Mouse (Mus musculus) heart, embryonic 11.5 days (tissue): ENCODE measurements at regions not wholly inside any gene's neighbourhood (a gene's known extent, or its start where the extent isn't known, plus 50 kb on each side); places are given as distances from the start of the nearest gene placed in this dataset.

Source experiments
- ATAC-seq: fragments of 200-750 bp; cut with Nextera tagmentation; replicated peaks from 2 replicates; pipeline ENCODE4 v1.8.0; 2017; ENCODE audit warnings: moderate library complexity; ENCODE audit not compliant: insufficient number of reproducible peaks, low FRiP score, low TSS enrichment
- H3K27ac ChIP-seq: fragments of 300-500 bp; sonication (generic); 2 replicates; pipeline ENCODE4 v1.5.1; 2014; ENCODE audit warnings: mild to moderate bottlenecking, low read depth, low read length
- H3K27me3 ChIP-seq: fragments of 300-500 bp; sonication (generic); 2 replicates; pipeline ENCODE4 v1.6.1; 2014; ENCODE audit warnings: mild to moderate bottlenecking, low read length, mixed read lengths; ENCODE audit not compliant: control insufficient read depth, insufficient read depth
- H3K36me3 ChIP-seq: fragments of 300-500 bp; sonication (generic); 2 replicates; pipeline ENCODE4 v1.6.1; 2014; ENCODE audit warnings: mild to moderate bottlenecking, low read length, moderate library complexity, mixed read lengths; ENCODE audit not compliant: control insufficient read depth, insufficient read depth
- H3K4me1 ChIP-seq: fragments of 300-500 bp; sonication (generic); 2 replicates; pipeline ENCODE4 v1.6.1; 2014; ENCODE audit warnings: low read length; ENCODE audit not compliant: control insufficient read depth, insufficient read depth
- H3K4me2 ChIP-seq: fragments of 300-500 bp; sonication (generic); 2 replicates; pipeline ENCODE4 v1.6.1; 2014; ENCODE audit warnings: mild to moderate bottlenecking, moderate library complexity
- H3K4me3 ChIP-seq: fragments of 300-500 bp; sonication (generic); 2 replicates; pipeline ENCODE4 v1.5.1; 2014; ENCODE audit warnings: low read depth, low read length
- H3K9ac ChIP-seq: fragments of 300-500 bp; sonication (generic); 2 replicates; pipeline ENCODE4 v1.6.1; 2014; ENCODE audit warnings: mild to moderate bottlenecking, low read depth, low read length, moderate library complexity
- H3K9me3 ChIP-seq: fragments of 300-500 bp; sonication (generic); replicated peaks from 2 replicates; pipeline ENCODE4 v1.6.1; 2016; ENCODE audit warnings: low read length; ENCODE audit not compliant: control insufficient read depth
- WGBS: fragments of 180-500 bp; shearing (Covaris S2); extraction: QIAGEN DNeasy Blood & Tissue Kit; methylation state at CpG from one replicate; pipeline ENCODE4 v1.1.7; 2014; ENCODE audit not compliant: insufficient replicate concordance; 5-methylcytosine and 5-hydroxymethylcytosine counted together

DNA sequence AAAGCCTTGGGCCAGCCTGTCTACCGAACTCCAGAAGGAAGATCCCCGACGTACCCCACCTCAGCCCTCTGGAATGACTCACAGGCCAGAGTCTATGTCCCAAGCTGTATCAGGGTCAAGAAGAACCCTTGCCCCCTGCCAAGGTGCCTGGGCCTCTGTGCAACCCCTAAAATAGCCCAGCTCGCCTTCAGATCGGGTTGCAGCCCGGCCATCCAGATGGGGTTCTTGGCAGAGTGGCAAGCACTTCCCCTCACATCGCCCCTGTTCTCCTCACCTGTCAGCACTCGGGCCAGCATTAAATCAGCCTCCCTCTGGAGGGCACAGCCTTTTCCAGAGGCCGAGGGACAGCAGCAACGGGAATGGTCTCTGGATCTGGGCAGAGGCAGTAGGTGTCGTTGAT lies 83.2 kb upstream of the Wnt4 start:
- Histone ChIP-seq H3K27ac (no peak overlapping the region), H3K9ac (no peak overlapping the region), H3K27me3 (peaks cover 18% of the 10 kb centered on the region), H3K4me1 (no peaks in the 10 kb centered on the region), H3K9me3 (no peaks in the 10 kb centered on the region), H3K4me2 (no peak overlapping the region), H3K36me3 (no peaks in the 10 kb centered on the region), H3K4me3 (no peak overlapping the region)
- WGBS = 63% methylated on average over 11 of the region's 11 CpGs
- ATAC-seq = no peak

DNA sequence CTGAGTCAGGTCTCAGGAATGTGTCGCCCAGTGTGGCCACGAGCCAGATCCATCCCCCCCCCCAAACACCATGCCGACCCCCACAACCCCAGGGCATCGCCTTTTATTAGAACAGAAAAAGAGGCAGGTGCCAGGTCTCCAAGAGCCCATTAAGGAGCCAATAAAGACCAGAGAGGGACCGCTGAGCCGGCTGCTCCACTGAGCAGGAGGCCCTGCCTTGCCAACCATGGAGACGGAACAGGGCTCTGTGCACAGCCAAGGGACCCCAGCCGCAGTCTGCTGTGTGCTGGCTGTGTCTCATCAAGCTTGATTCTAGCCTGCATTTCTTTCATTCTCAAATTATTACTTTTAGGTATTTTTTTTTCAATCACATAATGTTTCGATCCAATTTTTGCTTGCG lies 86.7 kb upstream of the Wnt4 start:
- 78% methylated on average over 10 of the region's 10 CpGs for WGBS
- H3K27ac ChIP-seq = no peak overlapping the region
- no peaks in the 10 kb centered on the region for H3K9me3 ChIP-seq
- no peak overlapping the region for H3K4me2 ChIP-seq
- no peaks in the 10 kb centered on the region for H3K36me3 ChIP-seq
- no peak overlapping the region for H3K9ac ChIP-seq
- no peak overlapping the region for H3K4me3 ChIP-seq
- peaks cover 10% of the 10 kb centered on the region; the same call in 1 of the 2 replicates for H3K27me3 ChIP-seq
- no peak for ATAC-seq
- no peaks in the 10 kb centered on the region for H3K4me1 ChIP-seq

DNA sequence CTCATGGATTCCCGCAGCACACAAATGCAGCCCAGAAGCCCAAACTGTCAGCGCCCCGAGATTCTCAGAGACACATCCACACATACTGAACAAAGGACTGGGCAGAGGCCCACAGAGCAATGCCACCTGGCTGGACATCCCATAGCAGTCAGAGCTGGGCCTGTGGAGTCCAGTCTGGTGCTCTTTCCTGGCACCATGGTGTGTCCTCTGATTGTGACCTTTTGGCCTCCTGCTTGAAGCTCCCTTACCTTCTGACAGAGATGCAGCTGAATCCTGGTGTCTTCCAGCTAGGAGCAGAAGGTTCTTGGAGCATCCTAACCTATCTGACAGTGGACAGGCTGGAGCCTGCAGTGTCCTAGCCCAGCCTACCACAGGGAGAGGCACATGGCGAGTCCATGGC lies 87.5 kb upstream of the Wnt4 start:
- 88% methylated on average over 4 of the region's 4 CpGs for WGBS
- no peak overlapping the region for H3K4me2 ChIP-seq
- no peaks in the 10 kb centered on the region for H3K9me3 ChIP-seq
- H3K27me3 ChIP-seq = peaks cover 6% of the 10 kb centered on the region; the same call in 1 of the 2 replicates
- no peaks in the 10 kb centered on the region for H3K4me1 ChIP-seq
- H3K36me3 ChIP-seq = no peaks in the 10 kb centered on the region
- H3K9ac ChIP-seq = no peak overlapping the region
- ATAC-seq = no peak
- H3K27ac ChIP-seq = no peak overlapping the region
- no peak overlapping the region for H3K4me3 ChIP-seq

GRCm38 (mm10) chr4:137189058-137189457 lies 88.2 kb upstream of the Wnt4 start:
- H3K27ac ChIP-seq = no peak overlapping the region
- no peak overlapping the region for H3K4me2 ChIP-seq
- no peaks in the 10 kb centered on the region for H3K36me3 ChIP-seq
- no peaks in the 10 kb centered on the region for H3K9me3 ChIP-seq
- 58% methylated on average over 6 of the region's 6 CpGs for WGBS
- peaks cover 3% of the 10 kb centered on the region; the same call in 1 of the 2 replicates for H3K27me3 ChIP-seq
- H3K4me3 ChIP-seq = no peak overlapping the region
- ATAC-seq = no peak
- peaks cover 6% of the 10 kb centered on the region; the same call in 1 of the 2 replicates for H3K4me1 ChIP-seq
- H3K9ac ChIP-seq = no peak overlapping the region

GRCm38 (mm10) chr4:137187592-137187991 lies 89.7 kb upstream of the Wnt4 start:
- H3K27ac ChIP-seq = no peak overlapping the region
- no peaks in the 10 kb centered on the region for H3K36me3 ChIP-seq
- WGBS = 63% methylated on average over 3 of the region's 3 CpGs
- H3K4me1 ChIP-seq = peaks cover 7% of the 10 kb centered on the region; the same call in 1 of the 2 replicates
- no peak overlapping the region for H3K9ac ChIP-seq
- no peak overlapping the region for H3K4me2 ChIP-seq
- H3K27me3 ChIP-seq = peaks cover 3% of the 10 kb centered on the region; the same call in 1 of the 2 replicates
- no peaks in the 10 kb centered on the region for H3K9me3 ChIP-seq
- no peak overlapping the region for H3K4me3 ChIP-seq
- no peak for ATAC-seq

- Histone ChIP-seq H3K9ac (no peak overlapping the region), H3K9me3 (no peaks in the 10 kb centered on the region), H3K27ac (no peak overlapping the region), H3K36me3 (no peaks in the 10 kb centered on the region), H3K4me2 (no peak overlapping the region), H3K4me1 (peaks cover 7% of the 10 kb centered on the region; the same call in 1 of the 2 replicates), H3K4me3 (no peak overlapping the region), H3K27me3 (peaks cover 3% of the 10 kb centered on the region; the same call in 1 of the 2 replicates)
- no peak for ATAC-seq
- WGBS = 87% methylated on average over 9 of the region's 9 CpGs
These were observed 90.2 kb upstream of the Wnt4 start for GRCm38 (mm10) chr4:137187051-137187450.

- H3K27me3 ChIP-seq = peaks cover 6% of the 10 kb centered on the region; the same call in 1 of the 2 replicates
- 84% methylated on average over 4 of the region's 4 CpGs for WGBS
- no peak overlapping the region for H3K4me2 ChIP-seq
- H3K9me3 ChIP-seq = no peaks in the 10 kb centered on the region
- peaks cover 7% of the 10 kb centered on the region; the same call in 1 of the 2 replicates for H3K4me1 ChIP-seq
- H3K27ac ChIP-seq = no peak overlapping the region
- H3K4me3 ChIP-seq = no peak overlapping the region
- no peak overlapping the region for H3K9ac ChIP-seq
- ATAC-seq = no peak
- H3K36me3 ChIP-seq = no peaks in the 10 kb centered on the region
These were observed 92.3 kb upstream of the Wnt4 start for GRCm38 (mm10) chr4:137185001-137185400.

- no peaks in the 10 kb centered on the region for H3K9me3 ChIP-seq
- no peaks in the 10 kb centered on the region for H3K36me3 ChIP-seq
- H3K27ac ChIP-seq = no peak overlapping the region
- no peak overlapping the region for H3K9ac ChIP-seq
- H3K4me3 ChIP-seq = no peak overlapping the region
- H3K4me1 ChIP-seq = peaks cover 16% of the 10 kb centered on the region
- H3K4me2 ChIP-seq = no peak overlapping the region
- WGBS = 67% methylated on average over 10 of the region's 10 CpGs
- peaks cover 3% of the 10 kb centered on the region; the same call in 1 of the 2 replicates for H3K27me3 ChIP-seq
- no peak for ATAC-seq
These were observed 94.0 kb upstream of the Wnt4 start for GRCm38 (mm10) chr4:137183181-137183850.

- ATAC-seq = no peak
- 78% methylated on average over 14 of the region's 14 CpGs for WGBS
- Histone ChIP-seq H3K36me3 (no peaks in the 10 kb centered on the region), H3K9me3 (no peaks in the 10 kb centered on the region), H3K9ac (no peak overlapping the region), H3K27ac (no peak overlapping the region), H3K4me1 (peaks cover 16% of the 10 kb centered on the region), H3K27me3 (peaks cover 3% of the 10 kb centered on the region; the same call in 1 of the 2 replicates), H3K4me2 (no peak overlapping the region), H3K4me3 (no peak overlapping the region)
These were observed 94.7 kb upstream of the Wnt4 start for GRCm38 (mm10) chr4:137182547-137182946.
